Mouse (Mus musculus) cerebellum, adult 9-11 months (tissue): Measurements from ENCODE around the gene Zfp335.
"Not testable (repeated sequence)": the region's sequence is repeated elsewhere in the genome, so short reads cannot be mapped to it uniquely, and the experiment has no call there.

Experiments
- DNase-seq: peaks from one replicate; pipeline ENCODE4 v3.0.0; 2022

The Zfp335 gene

GRCm38 (mm10) chr2:164892696-164893216 is 18.8 kb downstream of the Zfp335 start:
- peak; percentile 74 for DNase-seq

- DNase-seq, result peak; percentile 80
Observed at GRCm38 (mm10) chr2:164891908-164892695, 19.5 kb downstream of the Zfp335 start.

DNA sequence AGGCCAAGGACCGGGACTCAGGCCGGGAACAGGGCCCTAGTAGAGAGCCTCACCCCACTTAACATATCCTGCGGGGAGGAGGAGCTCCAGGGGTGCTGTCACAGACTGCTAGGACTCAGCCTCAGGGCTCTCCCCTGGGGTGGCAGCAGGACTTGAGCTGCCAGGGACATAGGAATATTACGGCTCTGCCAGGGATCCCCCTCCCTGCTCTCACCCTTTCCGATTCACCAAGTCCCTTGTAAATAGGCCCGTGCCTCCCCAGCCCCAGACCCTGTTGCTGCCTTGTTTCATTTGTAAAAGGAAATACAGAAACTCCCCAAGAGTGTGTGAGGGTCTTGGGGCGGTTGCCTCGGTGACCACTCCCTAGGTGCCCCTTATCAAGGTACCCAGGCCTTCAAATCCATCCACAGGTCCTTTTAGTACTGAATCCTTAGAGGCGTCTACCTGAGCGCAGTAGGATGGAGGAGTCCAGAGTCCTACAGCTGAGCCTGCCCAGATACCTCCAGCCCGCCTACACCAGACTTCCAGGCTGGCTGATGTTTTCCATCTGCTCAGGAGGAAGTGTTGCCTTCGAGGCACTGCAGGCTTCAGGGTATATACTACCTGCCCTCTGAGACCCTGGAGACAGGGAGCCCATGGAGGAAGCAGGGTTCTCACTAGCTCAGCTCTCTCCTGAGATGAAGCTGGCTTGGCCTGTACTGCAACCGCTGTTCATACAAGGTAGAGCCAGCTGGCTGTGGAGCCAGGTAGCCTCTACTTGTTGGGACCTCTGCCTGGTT is 20.3 kb downstream of the Zfp335 start:
- DNase-seq, result peak; percentile 48

DNA sequence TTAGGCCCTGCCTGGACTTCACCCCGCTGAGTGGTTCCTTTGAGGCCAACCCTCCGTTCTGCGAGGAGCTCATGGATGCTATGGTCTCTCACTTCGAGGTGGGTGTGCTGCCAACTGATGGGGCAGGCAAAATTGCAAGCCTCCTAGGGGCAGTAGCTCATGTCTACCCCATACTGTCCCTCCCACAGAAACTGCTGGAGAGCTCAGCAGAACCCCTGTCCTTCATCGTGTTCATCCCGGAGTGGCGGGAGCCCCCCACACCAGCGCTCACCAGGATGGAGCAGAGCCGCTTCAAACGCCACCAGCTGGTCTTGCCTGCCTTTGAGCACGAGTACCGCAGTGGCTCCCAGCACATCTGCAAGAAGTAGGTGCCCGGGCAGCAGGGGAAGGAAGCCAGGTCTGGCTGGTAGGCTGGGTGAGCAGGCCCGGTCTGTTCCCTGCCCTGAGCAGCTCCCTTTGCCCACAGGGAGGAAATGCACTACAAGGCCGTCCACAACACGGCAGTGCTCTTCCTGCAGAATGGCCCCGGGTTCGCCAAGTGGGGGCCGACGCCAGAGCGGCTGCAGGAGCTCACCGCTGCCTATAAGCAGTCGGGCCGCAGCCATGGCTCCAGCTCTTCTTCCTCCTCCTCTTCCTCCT is 21.0 kb downstream of the Zfp335 start:
- DNase-seq, result peak; percentile 48

- DNase-seq, result no peak
Observed at GRCm38 (mm10) chr2:164889960-164890359, 21.6 kb downstream of the Zfp335 start.

DNA sequence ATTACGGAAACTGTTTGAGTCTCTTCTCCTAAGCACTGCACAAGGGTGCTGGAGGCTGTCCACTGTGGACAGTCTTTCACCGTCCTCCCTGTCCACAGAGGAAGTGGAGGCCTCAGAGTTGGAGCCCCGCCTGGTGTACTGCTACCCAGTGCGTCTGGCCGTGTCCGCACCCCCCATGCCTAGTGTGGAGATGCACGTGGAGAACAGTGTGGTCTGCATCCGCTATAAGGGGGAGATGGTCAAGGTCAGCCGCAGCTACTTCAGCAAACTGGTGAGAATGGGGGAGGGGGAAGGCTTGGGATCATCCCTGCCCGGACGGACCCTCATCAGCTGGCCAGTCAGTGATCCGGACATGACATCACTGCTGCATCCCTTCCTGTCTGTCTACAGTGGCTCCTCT is 22.6 kb downstream of the Zfp335 start:
- DNase-seq, result peak; percentile 56

DNA sequence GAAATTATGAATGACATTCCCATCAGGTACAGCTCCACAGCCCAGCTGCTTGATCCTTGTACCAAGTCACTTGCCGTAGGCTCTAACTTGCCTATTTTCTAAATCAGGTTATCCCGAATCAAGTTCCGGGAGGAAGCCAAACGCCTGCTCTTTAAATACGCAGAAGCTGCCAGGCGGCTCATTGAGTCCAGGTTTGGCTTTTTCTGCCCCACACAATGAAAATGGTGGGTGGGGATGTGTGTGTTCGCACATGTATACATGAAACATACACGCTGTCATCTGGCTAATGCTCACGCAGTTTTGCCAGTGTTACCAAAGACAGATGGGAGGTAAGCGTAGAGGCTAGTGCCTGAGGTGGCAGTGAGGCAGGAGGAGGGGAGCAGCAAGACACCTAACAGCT is 24.9 kb downstream of the Zfp335 start:
- DNase-seq, result peak; percentile 20

GRCm38 (mm10) chr2:164885788-164886187 is 25.8 kb downstream of the Zfp335 start:
- DNase-seq, result peak; percentile 80

DNA sequence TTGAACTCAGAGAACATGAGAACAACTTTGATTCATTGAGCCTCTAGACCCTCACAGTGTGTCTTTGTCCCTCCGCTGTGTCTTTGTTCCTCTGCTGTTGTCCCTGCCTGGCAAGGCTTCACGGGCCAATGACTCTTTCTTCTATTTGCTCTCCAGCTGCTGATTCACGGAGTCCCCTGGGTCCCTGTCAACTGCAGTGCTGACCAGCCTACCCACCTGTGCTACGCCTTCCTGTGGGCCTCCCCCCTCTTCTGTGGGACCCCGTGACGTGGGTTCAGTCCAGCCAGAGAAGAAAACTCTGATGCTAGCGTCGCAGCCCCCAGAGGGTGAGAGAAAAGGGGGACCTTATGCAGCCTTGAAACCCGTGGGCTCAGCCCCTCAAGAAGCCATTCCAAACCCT is 28.9 kb downstream of the Zfp335 start:
- peak; percentile 51 for DNase-seq

DNA sequence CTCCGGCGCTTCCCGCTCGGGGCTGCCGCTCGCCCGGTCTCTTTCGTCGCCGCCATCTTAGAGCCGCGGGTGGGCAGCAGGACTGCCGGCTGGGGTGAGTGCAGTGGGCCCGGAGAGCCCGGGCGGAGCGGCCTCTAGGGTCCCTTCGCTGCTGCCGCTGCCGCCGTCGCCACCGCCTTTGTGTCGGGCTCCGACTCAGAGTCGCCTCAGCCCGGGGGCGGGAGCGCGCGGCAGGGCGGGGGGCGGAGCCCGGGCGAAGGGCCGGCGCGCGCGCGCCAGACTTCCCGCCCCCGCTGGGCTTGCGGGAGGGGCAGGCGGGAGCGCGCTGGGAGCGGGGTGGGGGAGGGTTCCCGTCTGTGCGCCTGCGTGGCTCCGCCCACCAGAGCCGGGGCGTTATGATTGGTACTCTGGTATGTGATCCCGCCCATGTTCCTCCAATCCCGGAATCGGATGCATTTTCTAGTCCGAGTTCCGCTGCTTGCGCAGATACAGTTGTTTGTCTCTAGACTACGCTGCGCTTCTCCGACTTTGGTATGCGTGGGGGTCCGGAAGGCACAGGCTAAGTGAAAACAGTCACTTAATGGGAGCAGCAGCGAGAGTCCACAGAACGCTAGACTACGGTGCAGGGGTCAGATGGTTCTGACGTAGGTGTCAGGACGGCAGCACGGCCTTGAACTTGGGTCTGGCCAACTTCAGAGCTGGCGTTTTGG is 31.8 kb downstream of the Zfp335 start:
- peak; percentile 95 for DNase-seq

DNA sequence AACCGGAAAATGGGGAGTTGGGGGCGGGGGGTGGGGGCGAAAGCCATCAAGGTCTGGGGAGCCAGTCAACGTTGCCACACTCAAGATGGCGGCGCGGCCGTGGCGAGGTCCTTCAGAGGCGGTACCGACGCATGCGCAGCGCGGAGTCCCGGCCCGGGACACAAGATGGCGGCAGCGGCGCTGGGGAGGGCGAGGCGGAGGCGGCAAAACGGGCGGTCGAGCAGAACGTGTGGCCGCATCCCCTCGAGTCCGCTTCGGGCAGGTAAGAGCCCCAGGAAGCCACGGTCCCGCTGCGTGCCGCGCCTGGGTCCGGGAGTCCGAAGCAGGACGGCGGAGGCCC is 32.4 kb downstream of the Zfp335 start, which contains the start of gene Pcif1:
Pcif1 (plus strand) TSS at position 77 of the 340 bp plus-strand sequence.
- DNase-seq, result peak; percentile 93

DNA sequence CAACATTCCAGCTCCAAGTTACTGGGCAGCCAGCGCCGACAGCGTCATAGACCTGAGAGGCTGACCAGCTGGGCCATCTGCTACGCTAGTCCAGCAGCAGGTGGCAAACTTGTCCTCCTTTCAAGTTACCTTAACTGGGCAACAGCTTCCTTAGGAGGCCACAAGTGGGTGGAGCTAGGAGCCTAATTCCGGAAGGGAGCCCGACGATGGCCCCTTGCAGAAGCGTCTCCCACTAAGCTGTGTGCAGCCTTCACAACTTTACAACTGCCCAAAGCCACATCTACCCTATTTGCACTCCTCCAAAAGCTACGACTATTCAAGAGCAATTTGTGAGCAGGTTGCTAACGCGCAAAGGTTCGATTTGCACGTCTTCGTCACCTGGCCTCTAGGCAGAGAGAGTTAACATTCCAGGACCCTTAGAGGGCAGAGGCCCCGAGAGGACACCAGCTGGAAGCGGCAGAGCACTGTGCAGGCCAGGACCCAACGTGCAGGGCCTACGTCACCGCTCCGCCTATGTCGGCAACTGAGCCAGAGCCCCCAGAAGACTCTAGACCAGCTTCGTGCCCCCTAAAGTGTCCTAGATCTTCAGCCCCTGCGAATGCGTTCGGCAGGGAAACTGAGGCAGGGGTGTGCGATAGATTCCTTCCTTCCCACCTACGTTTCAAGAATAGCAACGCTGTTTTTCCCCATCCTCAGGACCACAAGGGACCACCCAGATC is 32.9 kb downstream of the Zfp335 start:
- DNase-seq, result peak; percentile 87

- peak; percentile 44 for DNase-seq
Observed at GRCm38 (mm10) chr2:164877376-164878215, 34.0 kb downstream of the Zfp335 start.

- DNase-seq, result not testable (repeated sequence)
Observed at GRCm38 (mm10) chr2:164875648-164876047, 35.9 kb downstream of the Zfp335 start.

GRCm38 (mm10) chr2:164874239-164874769 is 37.3 kb downstream of the Zfp335 start:
- DNase-seq, result no peak

GRCm38 (mm10) chr2:164873621-164874020 is 37.9 kb downstream of the Zfp335 start:
- no peak for DNase-seq

DNA sequence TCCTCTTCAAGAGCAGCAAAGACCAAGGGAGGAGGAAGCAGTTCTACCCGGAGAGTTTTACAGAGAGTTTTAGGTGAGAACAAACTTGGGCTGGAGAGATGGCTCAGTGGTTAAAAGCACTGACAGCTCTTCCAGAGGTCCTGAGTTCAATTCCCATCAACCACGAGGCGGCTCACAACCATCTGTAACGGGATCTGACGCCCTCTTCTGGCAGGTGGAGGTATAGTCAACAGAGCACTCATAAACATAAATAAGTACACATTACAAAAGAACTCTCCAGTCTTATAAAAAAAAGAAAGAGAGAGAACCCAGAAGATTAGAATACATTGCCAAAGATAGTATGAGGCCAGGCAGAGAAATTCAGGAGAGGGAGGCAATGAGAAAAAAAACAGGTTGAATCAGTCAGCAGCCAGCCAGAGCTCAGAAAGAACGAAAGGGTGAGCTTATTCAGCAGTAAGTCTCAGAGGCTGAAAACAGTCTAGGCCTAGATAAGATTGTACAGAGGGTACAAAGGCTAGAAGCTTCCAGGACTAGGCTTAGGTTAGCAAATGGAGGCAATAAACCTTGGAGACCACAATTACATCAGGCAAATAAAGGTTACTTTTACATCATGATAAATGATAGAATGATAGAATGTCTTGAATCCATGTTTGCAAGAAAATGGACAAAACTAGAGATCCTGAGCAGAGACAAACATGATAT is 39.8 kb downstream of the Zfp335 start:
- DNase-seq, result no peak

DNA sequence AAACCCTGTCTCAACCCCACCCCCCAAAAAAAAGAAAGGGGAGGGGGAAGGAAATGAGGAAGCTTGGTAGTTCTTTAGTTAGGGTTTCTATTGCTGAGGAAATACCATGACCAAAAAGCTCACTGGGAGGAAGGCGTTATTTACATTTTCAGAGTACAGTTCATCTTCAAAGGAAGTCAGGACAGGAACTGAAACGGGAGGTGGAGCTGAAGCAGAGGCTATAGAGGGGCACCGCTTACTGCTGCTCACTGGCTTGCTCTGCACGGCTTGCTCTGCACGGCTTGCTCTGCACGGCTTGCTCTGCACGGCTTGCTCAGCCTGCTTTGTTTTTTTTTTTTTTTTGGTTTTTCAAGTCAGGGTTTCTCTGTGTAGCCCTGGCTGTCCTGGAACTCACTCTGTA is 43.1 kb downstream of the Zfp335 start:
- DNase-seq, result no peak

GRCm38 (mm10) chr2:164867566-164867965 is 44.0 kb downstream of the Zfp335 start:
- no peak for DNase-seq
